Mouse (Mus musculus): ENCODE measurements around the gene Socs1. TPM values are rescaled to one million over a fixed set of nuclear protein-coding genes. Genes with fewer than 3 reads are reported as not detected.

Socs1 gene
- total and polyA plus RNA-seq, 3 experiments, result 0.34 to 1.2 (median 0.48) TPM

DNA sequence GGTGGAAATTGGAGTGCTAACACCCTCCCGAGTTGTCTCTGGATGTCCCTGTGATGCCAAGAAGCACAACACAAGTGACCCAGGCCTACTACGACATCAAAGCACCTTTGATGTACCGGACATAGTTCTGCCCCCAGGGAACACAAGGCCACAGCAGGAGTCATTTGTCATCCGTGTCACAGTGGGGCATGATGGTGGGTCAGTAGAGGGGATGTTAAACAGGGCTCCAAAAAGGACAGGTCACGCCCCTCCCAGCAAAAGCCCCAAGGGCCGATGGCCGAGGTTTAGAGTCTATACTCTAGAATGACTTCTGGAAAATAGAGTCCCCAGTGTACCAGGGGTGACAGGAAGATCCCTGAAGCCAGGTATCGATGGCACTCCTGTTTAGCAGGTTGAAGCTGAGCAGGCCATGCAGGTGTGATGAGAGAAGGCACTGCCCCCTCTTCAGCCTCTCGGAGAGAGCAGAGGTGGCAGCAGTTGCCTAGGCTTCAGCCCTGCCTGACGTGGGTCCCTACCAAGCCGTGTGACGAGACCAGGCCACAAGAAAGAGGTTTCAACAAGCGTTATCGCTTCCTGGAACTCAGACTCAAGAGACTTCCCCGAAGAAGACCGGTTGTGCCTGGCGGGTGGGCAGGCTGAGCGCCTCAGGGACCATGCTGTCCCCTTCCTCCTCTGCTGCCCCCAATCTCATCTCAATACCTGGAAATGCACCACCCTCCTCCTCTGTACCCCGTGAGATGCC lies 13.4 kb downstream of the Socs1 start:
- no peaks in the 10 kb centered on the region for H3K27me3 ChIP-seq (ENCODE audit: control insufficient read depth, insufficient read depth, low read length)
- WGBS, result 83% methylated on average over 19 of the region's 19 CpGs

DNA sequence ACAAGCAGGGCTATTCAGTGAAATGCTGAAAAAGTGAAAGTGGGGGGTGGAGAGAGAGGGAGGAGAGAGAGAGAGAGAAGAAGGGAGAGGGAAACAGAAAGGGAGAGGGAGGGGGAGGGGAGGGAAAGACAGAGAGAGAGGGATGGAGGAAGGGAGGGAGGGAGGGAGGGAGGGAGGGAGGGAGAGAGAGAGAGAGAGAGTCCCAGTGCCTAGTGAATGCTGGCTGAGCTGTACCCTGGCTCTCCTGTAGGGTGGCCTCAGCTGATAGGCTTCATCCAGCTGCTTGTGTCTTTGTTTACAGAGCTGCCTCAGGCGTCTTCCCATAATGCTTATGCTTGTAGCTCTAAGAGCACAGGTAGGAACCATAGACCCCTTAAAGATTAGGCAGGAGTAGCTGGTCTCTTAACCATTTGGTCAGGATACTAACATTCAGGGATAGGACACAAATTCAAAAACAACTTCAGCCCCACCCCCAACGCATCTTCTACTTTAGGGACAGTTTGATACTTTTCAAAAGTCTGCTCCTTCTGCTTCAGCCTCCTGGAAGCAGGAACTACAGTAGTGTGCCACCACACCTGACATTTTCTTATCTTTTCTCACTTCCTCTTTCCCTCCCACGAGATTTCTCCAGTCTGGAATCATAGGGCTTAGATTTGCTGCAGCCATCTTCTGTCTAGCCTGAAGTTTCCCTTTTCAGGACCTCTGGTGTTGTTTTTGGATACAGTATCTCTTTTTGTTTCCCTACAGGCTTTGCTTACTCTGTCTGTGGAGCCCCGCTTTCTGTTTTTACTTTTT lies 14.6 kb downstream of the Socs1 start:
- no peaks in the 10 kb centered on the region for H3K36me3 ChIP-seq (ENCODE audit: control insufficient read depth, insufficient read depth, low read length)
- intact Hi-C loops (cut with DNase I), result no loop called here
- 42% methylated on average over 4 of the region's 4 CpGs for WGBS
- no peaks in the 10 kb centered on the region; the same call in 1 of the 2 replicates for H3K4me1 ChIP-seq (ENCODE audit: control insufficient read depth, insufficient read depth, low read length)
- H3K27ac ChIP-seq, result no peak overlapping the region
- DNase-seq, result no peak
- no peak overlapping the region for H3K4me3 ChIP-seq
- no peaks in the 10 kb centered on the region for H3K79me2 ChIP-seq (replicated peaks; ENCODE audit: control insufficient read depth, insufficient read depth, low read length)
- no peak overlapping the region for H3K9ac ChIP-seq (ENCODE audit: low read depth, low read length)
- H3K27me3 ChIP-seq (ENCODE audit: control insufficient read depth, insufficient read depth, low read length), result no peaks in the 10 kb centered on the region
- TF ChIP-seq EP300 (IDR thresholded peaks at IDR 0.05; ENCODE audit: insufficient read depth, low read depth, low read length) (no peak), CTCF (IDR thresholded peaks at IDR 0.05) (0 out of 2 replicates have a peak, but pooled peaks have one; percentile 12)

More for the DNA sequence above, 13.4 kb downstream of the Socs1 start:
- no peaks in the 10 kb centered on the region for H3K36me3 ChIP-seq (ENCODE audit: control insufficient read depth, insufficient read depth, low read length)
- H3K4me3 ChIP-seq, result no peak overlapping the region
- TF ChIP-seq CTCF (IDR thresholded peaks at IDR 0.05) (no peak), EP300 (IDR thresholded peaks at IDR 0.05; ENCODE audit: insufficient read depth, low read depth, low read length) (no peak), POLR2A (IDR thresholded peaks at IDR 0.05; ENCODE audit: insufficient read depth, low read depth, low read length) (no peak)
- no peaks in the 10 kb centered on the region; the same call in 1 of the 2 replicates for H3K4me1 ChIP-seq (ENCODE audit: control insufficient read depth, insufficient read depth, low read length)
- intact Hi-C loops (cut with DNase I), result no loop called here
- H3K27ac ChIP-seq, result no peak overlapping the region
- no peaks in the 10 kb centered on the region for H3K79me2 ChIP-seq (replicated peaks; ENCODE audit: control insufficient read depth, insufficient read depth, low read length)
- DNase-seq, result no peak
- H3K9ac ChIP-seq (ENCODE audit: low read depth, low read length), result no peak overlapping the region

DNA sequence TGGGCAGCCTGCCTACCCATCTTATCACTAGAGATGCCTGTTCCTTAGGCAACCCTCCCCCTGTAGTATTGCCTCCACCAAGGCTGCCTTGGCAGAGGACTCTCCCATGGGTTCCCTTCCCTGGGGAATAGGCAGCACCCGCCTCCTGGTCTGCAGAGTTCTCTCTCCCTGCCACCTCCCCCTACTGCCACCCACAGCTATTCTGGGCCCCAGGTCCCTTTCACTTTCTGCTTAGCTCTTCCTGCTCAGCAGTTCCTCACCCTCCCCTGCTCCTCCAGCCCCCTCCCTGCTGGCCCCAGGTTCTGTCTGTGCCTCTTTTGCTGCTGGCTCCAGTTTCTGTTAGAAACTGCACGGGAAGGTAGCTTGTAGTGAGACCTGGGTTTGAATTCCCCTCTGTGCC lies 15.7 kb downstream of the Socs1 start:
- Histone ChIP-seq H3K4me1 (ENCODE audit: control insufficient read depth, insufficient read depth, low read length) (no peaks in the 10 kb centered on the region; the same call in 1 of the 2 replicates), H3K36me3 (ENCODE audit: control insufficient read depth, insufficient read depth, low read length) (no peaks in the 10 kb centered on the region), H3K27ac (no peak overlapping the region), H3K79me2 (replicated peaks; ENCODE audit: control insufficient read depth, insufficient read depth, low read length) (no peaks in the 10 kb centered on the region), H3K27me3 (ENCODE audit: control insufficient read depth, insufficient read depth, low read length) (no peaks in the 10 kb centered on the region), H3K9ac (ENCODE audit: low read depth, low read length) (no peak overlapping the region), H3K4me3 (no peak overlapping the region)
- DNase-seq, result no peak
- 39% methylated on average over 2 of the region's 2 CpGs for WGBS
- intact Hi-C loops (cut with DNase I), result no loop called here
- TF ChIP-seq POLR2A (IDR thresholded peaks at IDR 0.05; ENCODE audit: insufficient read depth, low read depth, low read length), result no peak
- no peak for TF ChIP-seq EP300 (IDR thresholded peaks at IDR 0.05; ENCODE audit: insufficient read depth, low read depth, low read length)
- no peak for TF ChIP-seq CTCF (IDR thresholded peaks at IDR 0.05)

DNA sequence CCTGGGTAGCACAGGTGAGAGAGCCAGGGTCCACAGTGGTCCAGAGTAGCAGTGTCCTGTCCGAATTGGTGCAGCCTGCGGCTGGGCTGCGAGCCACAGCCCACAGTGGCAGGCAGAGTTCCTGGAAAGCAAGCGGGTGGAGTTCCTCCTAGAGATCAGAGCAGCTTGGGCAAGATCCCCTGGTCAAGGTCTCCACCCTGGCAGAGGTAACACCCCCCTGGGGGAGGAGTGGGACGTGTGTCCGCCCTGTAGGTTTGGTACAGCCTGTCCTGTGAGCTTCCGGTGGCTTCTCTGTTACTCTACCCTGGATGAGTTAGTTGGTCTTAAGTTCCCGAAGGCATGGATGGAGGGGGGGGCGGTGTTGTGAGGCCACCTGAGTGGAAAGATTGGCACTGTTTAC lies 16.5 kb downstream of the Socs1 start:
- Histone ChIP-seq H3K9ac (ENCODE audit: low read depth, low read length) (no peak overlapping the region), H3K27me3 (ENCODE audit: control insufficient read depth, insufficient read depth, low read length) (no peaks in the 10 kb centered on the region), H3K27ac (no peak overlapping the region), H3K79me2 (replicated peaks; ENCODE audit: control insufficient read depth, insufficient read depth, low read length) (no peaks in the 10 kb centered on the region), H3K4me3 (no peak overlapping the region), H3K4me1 (ENCODE audit: control insufficient read depth, insufficient read depth, low read length) (no peaks in the 10 kb centered on the region; the same call in 1 of the 2 replicates), H3K36me3 (ENCODE audit: control insufficient read depth, insufficient read depth, low read length) (no peaks in the 10 kb centered on the region)
- no peak for DNase-seq
- intact Hi-C loops (cut with DNase I), result no loop called here
- TF ChIP-seq POLR2A (IDR thresholded peaks at IDR 0.05; ENCODE audit: insufficient read depth, low read depth, low read length), result no peak
- no peak for TF ChIP-seq CTCF (IDR thresholded peaks at IDR 0.05)
- no peak for TF ChIP-seq EP300 (IDR thresholded peaks at IDR 0.05; ENCODE audit: insufficient read depth, low read depth, low read length)
- 60% methylated on average over 9 of the region's 9 CpGs for WGBS

DNA sequence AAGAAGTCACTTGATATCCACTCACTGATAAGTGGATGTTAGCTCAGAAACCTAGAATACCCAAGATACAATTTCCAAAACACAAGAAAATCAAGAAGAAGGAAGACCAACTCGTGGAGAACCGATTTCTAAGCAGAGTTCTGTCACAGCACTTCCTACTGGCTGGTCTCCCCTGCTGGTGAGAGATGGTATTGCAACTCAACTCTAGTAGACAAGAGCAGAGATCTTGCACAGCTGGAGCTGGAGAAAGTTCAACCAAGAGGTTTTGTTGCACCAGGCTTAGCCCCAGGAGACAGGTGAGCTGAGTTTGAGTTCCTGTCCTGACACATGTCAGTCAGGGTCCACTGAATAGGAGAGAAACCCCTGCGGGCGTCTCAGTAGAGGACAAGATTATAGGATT lies 18.2 kb downstream of the Socs1 start:
- TF ChIP-seq CTCF (IDR thresholded peaks at IDR 0.05) (peak; percentile 93), EP300 (IDR thresholded peaks at IDR 0.05; ENCODE audit: insufficient read depth, low read depth, low read length) (no peak)
- 34% methylated on average over 4 of the region's 4 CpGs for WGBS
- Histone ChIP-seq H3K4me1 (ENCODE audit: control insufficient read depth, insufficient read depth, low read length) (no peaks in the 10 kb centered on the region; the same call in 1 of the 2 replicates), H3K27ac (no peak overlapping the region), H3K9ac (ENCODE audit: low read depth, low read length) (no peak overlapping the region), H3K4me3 (no peak overlapping the region), H3K27me3 (ENCODE audit: control insufficient read depth, insufficient read depth, low read length) (no peaks in the 10 kb centered on the region), H3K36me3 (ENCODE audit: control insufficient read depth, insufficient read depth, low read length) (no peaks in the 10 kb centered on the region), H3K79me2 (replicated peaks; ENCODE audit: control insufficient read depth, insufficient read depth, low read length) (no peaks in the 10 kb centered on the region)
- intact Hi-C loops (cut with DNase I), result loop anchor here (1.0 to 2.0 kb wide), 2 partner anchors 102 to 127 kb away; no protein-coding TSS in a partner anchor
- peak; percentile 61 to 65 for DNase-seq

DNA sequence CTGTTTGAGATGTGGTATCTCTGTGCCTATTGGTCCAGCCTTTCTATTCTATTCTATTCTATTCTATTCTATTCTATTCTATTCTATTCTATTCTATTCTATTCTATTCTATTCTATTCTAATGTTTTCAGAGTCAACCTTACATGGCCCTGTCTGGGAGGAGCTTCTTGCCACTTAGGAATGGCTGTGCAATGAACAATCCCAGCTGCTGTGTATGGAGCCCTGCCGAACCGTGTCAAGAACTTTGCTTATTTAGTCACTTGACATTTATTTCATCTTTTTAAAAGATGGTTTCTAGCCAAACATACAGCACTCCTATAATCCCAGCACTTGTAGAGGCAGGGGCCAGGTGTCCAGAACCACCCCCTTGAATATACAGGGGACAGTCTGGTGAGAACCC lies 21.0 kb downstream of the Socs1 start:
- 45% methylated on average over 2 of the region's 2 CpGs for WGBS
- intact Hi-C loops (cut with DNase I), result no loop called here

More for the DNA sequence above, 21.0 kb downstream of the Socs1 start:
- no peak overlapping the region; the same call in 1 of the 2 replicates for H3K27ac ChIP-seq
- H3K36me3 ChIP-seq (ENCODE audit: control insufficient read depth, insufficient read depth, low read length), result no peaks in the 10 kb centered on the region
- H3K27me3 ChIP-seq (ENCODE audit: control insufficient read depth, insufficient read depth, low read length), result no peaks in the 10 kb centered on the region
- peaks cover 6% of the 10 kb centered on the region for H3K4me1 ChIP-seq (ENCODE audit: control insufficient read depth, insufficient read depth, low read length)
- peak in 1 of 2 experiments; percentile 28 for DNase-seq
- TF ChIP-seq POLR2A (IDR thresholded peaks at IDR 0.05; ENCODE audit: insufficient read depth, low read depth, low read length) (no peak), EP300 (IDR thresholded peaks at IDR 0.05; ENCODE audit: insufficient read depth, low read depth, low read length) (no peak), CTCF (IDR thresholded peaks at IDR 0.05) (no peak)
- no peak overlapping the region for H3K9ac ChIP-seq (ENCODE audit: low read depth, low read length)
- H3K79me2 ChIP-seq (replicated peaks; ENCODE audit: control insufficient read depth, insufficient read depth, low read length), result no peaks in the 10 kb centered on the region
- H3K4me3 ChIP-seq, result no peak overlapping the region
